Mouse (Mus musculus): ENCODE results near the gene Cst9. TPM values are rescaled to one million over a fixed set of nuclear protein-coding genes. Genes with fewer than 3 reads are reported as not detected.

The Cst9 gene
- polyA plus RNA-seq, 1 experiment: not detected

GRCm38 (mm10) chr2:148878641-148879130 is 43.7 kb downstream of the Cst9 start:
- no peak for DNase-seq (ENCODE audit: low read depth)
- TF ChIP-seq CTCF (IDR thresholded peaks at IDR 0.05; ENCODE audit: borderline replicate concordance, extremely low read depth, insufficient read depth, insufficient read length) (no peak), POLR2A (IDR thresholded peaks at IDR 0.05; ENCODE audit: borderline replicate concordance, extremely low read depth, insufficient read depth, insufficient read length, poor library complexity, severe bottlenecking) (no peak)

GRCm38 (mm10) chr2:148879199-148879598 is 44.3 kb downstream of the Cst9 start:
- no peak for DNase-seq (ENCODE audit: low read depth)
- no peak for TF ChIP-seq POLR2A (IDR thresholded peaks at IDR 0.05; ENCODE audit: borderline replicate concordance, extremely low read depth, insufficient read depth, insufficient read length, poor library complexity, severe bottlenecking)
- TF ChIP-seq CTCF (IDR thresholded peaks at IDR 0.05; ENCODE audit: borderline replicate concordance, extremely low read depth, insufficient read depth, insufficient read length): no peak

DNA sequence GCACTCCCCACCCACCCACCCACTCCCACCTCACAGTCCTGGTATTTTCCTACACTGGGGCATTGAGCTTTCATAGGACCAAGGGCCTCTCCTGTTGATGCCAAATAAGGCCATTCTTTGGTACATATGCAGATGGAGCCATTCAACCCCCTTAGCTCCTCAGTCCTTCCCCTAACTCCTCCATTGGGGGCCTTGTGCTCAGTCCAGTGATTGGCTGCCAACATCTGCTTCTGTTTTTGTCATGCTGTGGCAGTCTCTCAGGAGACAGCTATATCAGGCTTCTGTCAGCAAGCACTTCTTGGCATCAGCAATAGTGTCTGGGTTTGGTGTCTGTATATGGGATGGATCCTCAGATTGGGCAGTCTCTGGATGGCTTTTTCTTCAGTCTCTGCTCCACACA is 49.8 kb downstream of the Cst9 start:
- DNase-seq (ENCODE audit: low read depth): peak; percentile 58
- TF ChIP-seq POLR2A (IDR thresholded peaks at IDR 0.05; ENCODE audit: borderline replicate concordance, extremely low read depth, insufficient read depth, insufficient read length, poor library complexity, severe bottlenecking) (no peak), CTCF (IDR thresholded peaks at IDR 0.05; ENCODE audit: borderline replicate concordance, extremely low read depth, insufficient read depth, insufficient read length) (no peak)

Other genes with a start within 250 kb of the Cst9 start
- gene Nxt1, start 162.5 kb upstream of the Cst9 start, polyA plus RNA-seq (2012; rRNA removed): 43.8 and 68.5 TPM in 2 replicates
- 12.9 and 15.0 TPM in 2 replicates for gene Gzf1, start 154.1 kb upstream of the Cst9 start, polyA plus RNA-seq (2012; rRNA removed)
- 32.7 and 47.7 TPM in 2 replicates for gene Napb, start 102.7 kb upstream of the Cst9 start, polyA plus RNA-seq (2012; rRNA removed)
- gene Cstl1, start 84.8 kb upstream of the Cst9 start, polyA plus RNA-seq (2012; rRNA removed): not detected in 2 replicates
- gene Cst11, start 63.6 kb upstream of the Cst9 start, polyA plus RNA-seq (2012; rRNA removed): 0.16 TPM in 1 of 2 replicates, not detected in the other
- gene 8030411F24Rik, start 53.1 kb upstream of the Cst9 start, polyA plus RNA-seq (2012; rRNA removed): not detected in 2 replicates
- gene Cst12, start 45.8 kb upstream of the Cst9 start, polyA plus RNA-seq (2012; rRNA removed): not detected in 2 replicates
- gene Cst8, start 36.4 kb upstream of the Cst9 start, polyA plus RNA-seq (2012; rRNA removed): 0.10 TPM in 1 of 2 replicates, not detected in the other
- not detected in 2 replicates for gene Cst13, start 15.1 kb upstream of the Cst9 start, polyA plus RNA-seq (2012; rRNA removed)
- gene 9230104L09Rik, start 29.9 kb downstream of the Cst9 start, polyA plus RNA-seq (2012; rRNA removed): not detected in 2 replicates
- 465 and 499 TPM in 2 replicates for gene Cst3, start 40.5 kb downstream of the Cst9 start, polyA plus RNA-seq (2012; rRNA removed)
- gene Gm1330, start 168.1 kb downstream of the Cst9 start, polyA plus RNA-seq (2012; rRNA removed): not detected in 2 replicates
- not detected in 2 replicates for gene Gm10750, start 182.1 kb downstream of the Cst9 start, polyA plus RNA-seq (2012; rRNA removed)

Measured in brain, embryonic 14.5 days (tissue).